Mouse (Mus musculus) cerebral cortex, adult 2 months (tissue): ENCODE measurements around the gene Hist1h2ab.

Experiments used
- WGBS: fragments of 180-500 bp; shearing (Covaris S2); methylation state at CpG from one replicate; pipeline ENCODE4 v1.1.7; 2018; 5-methylcytosine and 5-hydroxymethylcytosine counted together

Hist1h2ab gene

DNA sequence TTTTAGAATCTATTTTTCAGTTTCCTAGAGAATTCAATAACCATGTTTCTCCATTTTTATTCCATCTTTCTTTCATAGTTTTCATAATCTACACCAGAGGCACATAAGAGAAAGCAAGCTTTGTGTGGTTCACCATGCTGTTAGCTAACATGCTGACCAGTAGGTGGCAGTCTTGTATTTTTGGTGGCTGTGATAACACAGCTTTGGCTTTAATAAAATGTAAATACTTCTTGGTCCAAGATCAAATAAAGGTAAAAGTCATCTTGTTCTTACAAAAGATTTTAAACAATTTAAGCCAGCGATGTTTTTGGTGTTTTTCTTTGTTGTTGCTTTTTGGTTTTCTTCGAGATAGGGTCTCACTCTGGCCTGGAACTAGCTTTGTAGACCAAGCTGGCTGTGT lies 41.6 kb downstream of the Hist1h2ab start:
- 40% methylated on average over 2 of the region's 2 CpGs for WGBS

DNA sequence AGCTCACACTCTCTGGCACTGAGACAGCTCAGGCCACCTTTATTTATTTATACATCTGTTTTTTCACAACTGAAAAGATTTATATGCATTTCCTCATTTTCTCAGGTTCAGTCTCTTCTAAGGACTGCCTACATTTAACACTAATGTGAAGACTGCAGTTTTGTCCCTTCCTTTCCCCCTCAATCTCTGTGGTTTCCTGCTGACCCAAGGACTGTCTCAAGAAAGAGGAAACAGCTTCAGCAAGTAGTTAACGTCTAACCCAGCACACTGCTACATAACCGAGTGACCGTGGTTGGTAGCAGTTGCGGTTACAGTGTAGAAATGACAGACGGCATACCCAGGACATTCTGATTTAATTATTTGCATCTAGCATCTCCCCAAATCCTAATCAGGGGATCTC lies 48.5 kb downstream of the Hist1h2ab start:
- WGBS = 81% methylated on average over 5 of the region's 5 CpGs
